Mouse (Mus musculus) left cerebral cortex, adult 18-20 months (tissue): ENCODE data around the gene Lix1l. TPM values are rescaled to one million over a fixed set of nuclear protein-coding genes. Genes with fewer than 3 reads are reported as not detected.
A peak's percentile ranks its signal among the peaks of the same experiment; 100 is the strongest.

ENCODE experiments used
- DNase-seq, 2 experiments: peaks; one replicate each; pipeline ENCODE4 v3.0.0; 2021 to 2022; ENCODE audit warnings: low spot score in 2 of 2, mixed read lengths in 1 of 2
- total RNA-seq, 2 experiments: library from RNA; stranded (reverse); gene quantifications; 2 replicates each; pipeline ENCODE4 v1.2.3; 2021

Lix1l gene
- total RNA-seq, 2 experiments from 2014 or later = 20.8 to 21.5 TPM

GRCm38 (mm10) chr3:96565105-96565504, 35.8 kb upstream of the Lix1l start:
- no peak for DNase-seq

- no peak for DNase-seq
Observed at GRCm38 (mm10) chr3:96566661-96567450, 34.1 kb upstream of the Lix1l start.

- DNase-seq = no peak
Observed at GRCm38 (mm10) chr3:96568605-96569004, 32.3 kb upstream of the Lix1l start.

- DNase-seq = no peak
Observed at GRCm38 (mm10) chr3:96569506-96569905, 31.4 kb upstream of the Lix1l start.

GRCm38 (mm10) chr3:96569966-96570605, 30.9 kb upstream of the Lix1l start:
- no peak for DNase-seq

DNA sequence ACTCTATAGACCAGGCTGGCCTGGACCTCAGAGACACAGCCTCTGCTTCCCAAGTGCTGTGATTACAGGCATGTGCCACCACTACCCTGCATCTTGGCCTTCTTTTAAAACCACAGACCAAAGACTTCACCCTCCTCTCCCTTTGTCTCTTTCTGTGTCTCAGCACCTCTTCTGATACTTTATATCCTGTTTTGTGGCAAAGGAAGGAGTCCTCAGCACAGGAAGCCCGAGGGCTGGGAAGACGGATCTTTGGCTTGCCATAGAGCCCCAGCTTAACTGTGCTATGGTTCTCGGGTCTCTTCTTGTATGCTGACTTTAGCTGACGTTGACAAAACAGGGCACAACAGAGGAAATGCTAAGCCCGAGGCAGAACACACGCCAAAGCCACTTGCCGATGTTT, 30.3 kb upstream of the Lix1l start:
- DNase-seq = no peak

- no peak for DNase-seq
Observed at GRCm38 (mm10) chr3:96571336-96571735, 29.6 kb upstream of the Lix1l start.

GRCm38 (mm10) chr3:96571896-96572698, 28.9 kb upstream of the Lix1l start:
- no peak for DNase-seq

DNA sequence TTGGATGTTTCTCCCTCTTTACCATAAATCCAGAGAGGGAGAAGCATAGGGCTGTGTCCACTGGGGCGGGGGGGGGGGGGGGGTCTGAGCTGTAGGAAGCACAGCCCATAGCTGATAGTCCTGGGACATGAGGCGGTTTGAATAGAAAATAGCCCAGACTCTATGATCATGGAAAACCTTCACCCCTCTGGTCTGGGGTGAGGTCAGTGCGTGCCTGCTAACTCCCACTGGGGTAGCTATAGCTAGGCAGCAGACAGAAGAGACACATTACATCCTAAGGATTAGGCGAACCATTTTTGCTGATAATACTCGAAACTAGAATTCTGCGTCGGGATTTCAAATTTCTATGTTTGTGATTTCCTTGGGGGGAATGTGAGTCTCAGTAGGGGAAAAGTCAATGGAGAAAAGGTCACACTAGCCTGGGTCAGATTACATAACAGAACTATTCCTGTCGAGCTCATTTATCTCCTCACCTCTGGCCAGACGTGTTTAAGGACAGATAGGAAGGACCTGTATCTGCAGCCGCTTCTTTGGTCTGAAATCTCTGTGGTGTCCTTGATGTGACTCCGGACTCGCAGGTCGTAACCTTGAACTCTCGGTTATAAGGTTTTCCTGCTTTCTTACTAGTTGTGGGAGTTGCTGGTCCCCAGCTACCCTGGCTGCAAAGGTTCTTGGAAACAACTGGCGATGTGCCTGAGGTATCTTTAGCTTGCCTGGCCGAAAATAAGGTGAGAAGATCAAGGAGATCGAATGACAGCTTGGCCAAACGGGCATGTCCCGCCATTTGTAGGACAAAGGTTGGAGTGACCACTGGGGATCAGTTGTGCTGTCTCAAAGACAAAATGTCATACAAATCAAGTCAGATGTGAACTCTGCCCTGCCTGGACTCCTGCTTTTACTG, 27.1 kb upstream of the Lix1l start:
- no peak for DNase-seq

DNA sequence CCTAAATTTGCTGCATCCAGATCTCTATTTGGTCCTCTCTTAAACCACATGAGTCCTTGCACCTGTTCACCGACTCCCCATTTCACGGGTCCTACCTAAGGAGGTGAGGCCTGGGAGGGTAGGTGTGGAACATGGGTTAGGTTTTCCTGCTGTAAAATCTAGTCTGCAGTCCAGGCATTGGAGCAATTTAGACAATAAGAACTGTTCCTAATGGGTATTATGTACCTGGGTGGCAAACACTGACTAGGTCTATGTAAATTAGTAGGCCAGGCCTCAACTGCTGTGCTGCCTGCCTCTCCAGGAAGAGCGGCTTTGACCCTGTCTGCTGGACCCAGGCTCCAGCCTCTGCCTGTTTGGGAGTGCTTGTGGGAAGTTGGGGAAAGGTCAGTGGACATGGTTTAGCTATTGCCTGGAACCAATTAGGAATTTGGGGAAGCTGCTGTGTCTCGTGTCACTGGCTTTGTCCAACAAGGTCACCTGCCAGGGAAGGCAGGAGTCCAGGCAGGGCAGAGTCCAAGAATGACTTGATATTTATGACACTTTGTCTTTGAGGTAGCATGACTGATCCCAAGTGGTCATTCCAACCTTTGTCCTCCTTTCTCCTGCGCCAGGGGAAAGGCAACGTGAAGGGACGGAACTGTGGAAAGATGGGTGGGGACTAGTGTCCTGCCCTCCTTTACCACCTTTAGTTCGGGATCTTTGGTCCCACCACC, 25.5 kb upstream of the Lix1l start:
- DNase-seq = no peak

- no peak for DNase-seq
Observed at GRCm38 (mm10) chr3:96576005-96576658, 24.8 kb upstream of the Lix1l start.

GRCm38 (mm10) chr3:96576690-96577541, 24.0 kb upstream of the Lix1l start, which contains the start of gene Gm16253:
Gm16253 (plus strand) TSS chr3:96576984.
- peak; percentile 89 to 90 for DNase-seq

DNA sequence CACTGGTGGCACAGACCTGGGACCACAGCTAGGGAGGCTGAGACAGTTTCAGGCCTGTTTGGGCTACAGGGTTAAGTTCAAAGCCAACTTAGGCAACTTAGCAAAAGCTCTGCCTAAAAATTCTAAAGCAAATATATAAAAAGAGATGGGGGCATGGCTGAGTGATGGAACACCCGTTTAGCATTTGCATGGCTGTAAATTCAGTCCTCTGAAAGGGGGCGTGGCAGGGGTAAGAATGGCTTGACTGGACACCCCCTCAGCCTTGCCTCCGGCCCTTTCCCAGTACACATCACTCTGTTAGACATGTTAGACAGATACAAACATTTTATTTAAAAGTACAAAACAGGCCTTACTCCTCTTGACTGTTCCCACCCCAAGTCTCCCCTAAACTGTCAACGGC, 23.4 kb upstream of the Lix1l start:
- DNase-seq = no peak

- no peak for DNase-seq
Observed at GRCm38 (mm10) chr3:96578561-96579238, 22.2 kb upstream of the Lix1l start.

DNA sequence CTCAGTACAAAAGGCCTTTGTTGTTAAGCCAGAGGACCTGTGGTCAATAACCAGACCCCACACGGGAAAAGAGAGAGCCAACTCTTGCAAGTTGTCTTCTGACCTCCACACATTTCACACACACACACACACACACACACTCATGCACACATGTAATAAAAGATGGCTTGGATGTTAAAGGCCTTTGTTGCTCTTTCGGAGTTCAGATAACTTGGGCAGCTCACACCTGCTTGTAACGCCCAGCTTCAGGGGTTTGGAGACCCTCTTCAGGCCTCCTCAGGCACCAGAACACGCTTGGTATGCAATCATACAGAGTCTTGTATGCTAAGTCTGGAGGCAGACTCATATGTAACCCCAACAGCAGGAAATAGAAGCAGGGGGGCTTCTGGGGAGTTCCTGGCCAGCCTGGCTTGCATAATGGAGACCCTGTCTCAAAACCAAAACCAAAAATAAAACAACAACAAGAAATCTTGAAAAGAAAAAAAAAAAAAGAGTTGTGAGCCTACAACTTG, 21.7 kb upstream of the Lix1l start:
- DNase-seq = no peak

- peak; percentile 93 to 94 for DNase-seq
Observed at GRCm38 (mm10) chr3:96579885-96580454, 21.0 kb upstream of the Lix1l start.

- no peak for DNase-seq
Observed at GRCm38 (mm10) chr3:96581141-96581540, 19.8 kb upstream of the Lix1l start.
